Mouse (Mus musculus): ENCODE data around the gene Cdk14. TPM values are rescaled to one million over a fixed set of nuclear protein-coding genes. Genes with fewer than 3 reads are reported as not detected.

Cdk14 gene
- polyA plus RNA-seq, 1 experiment = 2.9 TPM

- TF ChIP-seq POLR2A (IDR thresholded peaks at IDR 0.05; ENCODE audit: low read depth, low read length) = no peak
- no peak for TF ChIP-seq CTCF (IDR thresholded peaks at IDR 0.05; ENCODE audit: extremely low read depth, insufficient read depth, insufficient read length, insufficient replicate concordance)
- no peaks in the 10 kb centered on the region for H3K4me1 ChIP-seq (ENCODE audit: control insufficient read depth, insufficient read depth, insufficient read length)
- no peaks in the 10 kb centered on the region for H3K27me3 ChIP-seq (ENCODE audit: control insufficient read depth, insufficient read depth, low read length)
- H3K36me3 ChIP-seq (ENCODE audit: control insufficient read depth, insufficient read depth, low read length) = no peaks in the 10 kb centered on the region
- WGBS = 84% methylated on average over 7 of the region's 7 CpGs
- no peak overlapping the region for H3K4me3 ChIP-seq (ENCODE audit: extremely low read depth, insufficient read depth, insufficient read length)
- H3K27ac ChIP-seq (ENCODE audit: insufficient read depth, low read length) = no peak overlapping the region
- no peak for DNase-seq (ENCODE audit: low read depth in 1 of 2, low spot score in 2 of 2)
These were observed 159.8 kb downstream of the Cdk14 start for GRCm38 (mm10) chr5:5260309-5260708.

DNA sequence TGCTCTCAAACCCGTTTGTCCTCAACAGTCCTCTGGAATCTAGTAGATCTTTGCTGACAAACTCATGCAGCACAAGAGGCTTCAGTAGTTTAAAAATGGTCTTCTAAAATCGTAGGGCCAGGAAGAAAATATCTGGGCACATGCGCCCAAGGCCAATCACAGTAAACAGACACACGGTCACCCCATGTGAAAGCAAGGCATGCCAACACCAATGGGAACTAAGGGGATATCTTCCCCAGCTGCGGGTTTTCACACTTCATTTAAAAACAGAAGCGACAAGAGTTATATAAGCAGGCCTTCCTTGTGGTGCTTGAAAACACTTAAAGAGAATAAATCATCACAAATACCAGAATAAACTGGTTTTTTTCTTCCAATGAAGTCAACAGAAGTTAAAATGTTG lies 165.7 kb downstream of the Cdk14 start:
- 81% methylated on average over 6 of the region's 6 CpGs for WGBS
- H3K4me3 ChIP-seq (ENCODE audit: extremely low read depth, insufficient read depth, insufficient read length) = no peak overlapping the region
- H3K36me3 ChIP-seq (ENCODE audit: control insufficient read depth, insufficient read depth, low read length) = no peaks in the 10 kb centered on the region
- no peak for DNase-seq (ENCODE audit: low read depth in 1 of 2, low spot score in 2 of 2)
- TF ChIP-seq CTCF (IDR thresholded peaks at IDR 0.05; ENCODE audit: extremely low read depth, insufficient read depth, insufficient read length, insufficient replicate concordance) (no peak), POLR2A (IDR thresholded peaks at IDR 0.05; ENCODE audit: low read depth, low read length) (no peak)
- no peaks in the 10 kb centered on the region for H3K27me3 ChIP-seq (ENCODE audit: control insufficient read depth, insufficient read depth, low read length)
- no peaks in the 10 kb centered on the region for H3K4me1 ChIP-seq (ENCODE audit: control insufficient read depth, insufficient read depth, insufficient read length)
- no peak overlapping the region for H3K27ac ChIP-seq (ENCODE audit: insufficient read depth, low read length)

GRCm38 (mm10) chr5:5253177-5253576 lies 166.9 kb downstream of the Cdk14 start:
- H3K27me3 ChIP-seq (ENCODE audit: control insufficient read depth, insufficient read depth, low read length) = no peaks in the 10 kb centered on the region
- no peaks in the 10 kb centered on the region for H3K4me1 ChIP-seq (ENCODE audit: control insufficient read depth, insufficient read depth, insufficient read length)
- TF ChIP-seq CTCF (IDR thresholded peaks at IDR 0.05; ENCODE audit: extremely low read depth, insufficient read depth, insufficient read length, insufficient replicate concordance) (no peak), POLR2A (IDR thresholded peaks at IDR 0.05; ENCODE audit: low read depth, low read length) (no peak)
- no peak for DNase-seq (ENCODE audit: low read depth in 1 of 2, low spot score in 2 of 2)
- H3K4me3 ChIP-seq (ENCODE audit: extremely low read depth, insufficient read depth, insufficient read length) = no peak overlapping the region
- no peak overlapping the region for H3K27ac ChIP-seq (ENCODE audit: insufficient read depth, low read length)
- 88% methylated on average over 3 of the region's 3 CpGs for WGBS
- no peaks in the 10 kb centered on the region for H3K36me3 ChIP-seq (ENCODE audit: control insufficient read depth, insufficient read depth, low read length)

DNA sequence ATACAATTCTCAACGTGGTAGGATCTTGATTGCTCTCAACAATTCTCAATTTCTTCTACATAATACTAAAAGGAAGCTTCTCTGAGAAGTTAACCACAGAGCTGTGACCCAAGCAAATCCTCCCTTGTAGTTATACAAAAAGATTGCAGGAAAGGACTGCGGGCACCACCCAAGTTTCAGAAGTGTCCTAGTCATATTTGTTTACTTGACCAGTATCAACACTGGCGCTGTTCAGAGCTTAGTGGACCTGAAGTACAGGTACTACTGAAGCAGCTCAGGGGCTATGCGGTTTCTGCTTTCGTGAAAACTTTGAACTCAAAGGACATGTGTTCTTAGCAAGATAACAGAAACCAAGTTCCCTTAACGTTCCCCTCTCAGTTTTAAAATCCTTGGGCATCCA lies 172.4 kb downstream of the Cdk14 start:
- H3K27ac ChIP-seq (ENCODE audit: insufficient read depth, low read length) = no peak overlapping the region
- no peaks in the 10 kb centered on the region for H3K4me1 ChIP-seq (ENCODE audit: control insufficient read depth, insufficient read depth, insufficient read length)
- no peak for DNase-seq (ENCODE audit: low read depth in 1 of 2, low spot score in 2 of 2)
- no peaks in the 10 kb centered on the region for H3K36me3 ChIP-seq (ENCODE audit: control insufficient read depth, insufficient read depth, low read length)
- H3K27me3 ChIP-seq (ENCODE audit: control insufficient read depth, insufficient read depth, low read length) = no peaks in the 10 kb centered on the region
- TF ChIP-seq POLR2A (IDR thresholded peaks at IDR 0.05; ENCODE audit: low read depth, low read length) (no peak), CTCF (IDR thresholded peaks at IDR 0.05; ENCODE audit: extremely low read depth, insufficient read depth, insufficient read length, insufficient replicate concordance) (no peak)
- 81% methylated on average over 6 of the region's 6 CpGs for WGBS
- H3K4me3 ChIP-seq (ENCODE audit: extremely low read depth, insufficient read depth, insufficient read length) = no peak overlapping the region

DNA sequence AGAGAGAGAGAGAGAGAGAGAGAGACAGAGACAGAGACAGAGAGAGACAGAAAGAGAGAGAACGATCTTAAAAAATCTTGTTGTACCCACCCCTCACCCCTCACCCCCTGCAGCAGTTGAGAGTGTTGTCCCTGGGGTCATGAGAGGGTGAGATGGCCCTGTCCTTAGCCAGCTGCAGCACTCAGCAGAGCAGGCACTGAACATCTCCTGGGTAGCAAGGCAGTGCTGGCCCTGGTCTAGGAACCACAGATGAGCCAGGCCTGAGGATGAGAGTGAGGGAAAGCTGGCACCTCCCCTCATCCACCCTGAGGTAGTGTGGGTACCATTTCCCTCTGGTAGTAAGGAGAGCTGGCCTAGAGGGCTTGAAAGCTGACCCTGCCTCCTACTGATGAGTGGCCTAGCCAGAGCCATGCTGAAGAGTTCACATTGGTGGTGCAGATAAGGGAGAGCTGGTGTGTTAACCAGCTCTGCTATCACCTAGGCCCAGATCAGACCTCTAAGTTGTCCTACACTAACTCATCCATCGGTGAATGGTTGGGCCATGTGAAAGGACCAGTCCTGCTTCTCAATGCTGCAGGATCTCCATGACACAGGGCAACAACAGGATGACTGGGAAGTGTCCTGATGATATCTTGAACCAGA lies 173.5 kb downstream of the Cdk14 start:
- H3K4me1 ChIP-seq (ENCODE audit: control insufficient read depth, insufficient read depth, insufficient read length) = no peaks in the 10 kb centered on the region
- DNase-seq (ENCODE audit: low read depth in 1 of 2, low spot score in 2 of 2) = no peak
- H3K4me3 ChIP-seq (ENCODE audit: extremely low read depth, insufficient read depth, insufficient read length) = no peak overlapping the region
- no peaks in the 10 kb centered on the region for H3K36me3 ChIP-seq (ENCODE audit: control insufficient read depth, insufficient read depth, low read length)
- no peak overlapping the region for H3K27ac ChIP-seq (ENCODE audit: insufficient read depth, low read length)
- WGBS = 81% methylated on average over 2 of the region's 2 CpGs
- TF ChIP-seq POLR2A (IDR thresholded peaks at IDR 0.05; ENCODE audit: low read depth, low read length) = no peak
- TF ChIP-seq CTCF (IDR thresholded peaks at IDR 0.05; ENCODE audit: extremely low read depth, insufficient read depth, insufficient read length, insufficient replicate concordance) = no peak
- no peaks in the 10 kb centered on the region for H3K27me3 ChIP-seq (ENCODE audit: control insufficient read depth, insufficient read depth, low read length)

GRCm38 (mm10) chr5:5245182-5245581 lies 174.9 kb downstream of the Cdk14 start:
- H3K4me3 ChIP-seq (ENCODE audit: extremely low read depth, insufficient read depth, insufficient read length) = no peak overlapping the region
- H3K27me3 ChIP-seq (ENCODE audit: control insufficient read depth, insufficient read depth, low read length) = no peaks in the 10 kb centered on the region
- 70% methylated on average over 7 of the region's 7 CpGs for WGBS
- no peak for DNase-seq (ENCODE audit: low read depth in 1 of 2, low spot score in 2 of 2)
- H3K36me3 ChIP-seq (ENCODE audit: control insufficient read depth, insufficient read depth, low read length) = no peaks in the 10 kb centered on the region
- no peak overlapping the region for H3K27ac ChIP-seq (ENCODE audit: insufficient read depth, low read length)
- TF ChIP-seq POLR2A (IDR thresholded peaks at IDR 0.05; ENCODE audit: low read depth, low read length) (no peak), CTCF (IDR thresholded peaks at IDR 0.05; ENCODE audit: extremely low read depth, insufficient read depth, insufficient read length, insufficient replicate concordance) (no peak)
- no peaks in the 10 kb centered on the region for H3K4me1 ChIP-seq (ENCODE audit: control insufficient read depth, insufficient read depth, insufficient read length)

- TF ChIP-seq POLR2A (IDR thresholded peaks at IDR 0.05; ENCODE audit: low read depth, low read length) = no peak
- no peak for TF ChIP-seq CTCF (IDR thresholded peaks at IDR 0.05; ENCODE audit: extremely low read depth, insufficient read depth, insufficient read length, insufficient replicate concordance)
- H3K4me1 ChIP-seq (ENCODE audit: control insufficient read depth, insufficient read depth, insufficient read length) = no peaks in the 10 kb centered on the region
- no peaks in the 10 kb centered on the region for H3K27me3 ChIP-seq (ENCODE audit: control insufficient read depth, insufficient read depth, low read length)
- H3K36me3 ChIP-seq (ENCODE audit: control insufficient read depth, insufficient read depth, low read length) = no peaks in the 10 kb centered on the region
- no peak overlapping the region for H3K27ac ChIP-seq (ENCODE audit: insufficient read depth, low read length)
- no peak overlapping the region for H3K4me3 ChIP-seq (ENCODE audit: extremely low read depth, insufficient read depth, insufficient read length)
- no peak for DNase-seq (ENCODE audit: low read depth in 1 of 2, low spot score in 2 of 2)
These were observed 176.5 kb downstream of the Cdk14 start for GRCm38 (mm10) chr5:5243648-5244047.

Measured in spleen, adult 2 months (tissue).